Mouse (Mus musculus): Measurements from ENCODE around the gene Edrf1.
A peak's percentile ranks its signal among the peaks of the same experiment; 100 is the strongest.

- TF ChIP-seq CTCF (IDR thresholded peaks at IDR 0.05; ENCODE audit: low read depth), result peak; percentile 83
- no peak for TF ChIP-seq EP300 (IDR thresholded peaks at IDR 0.05; ENCODE audit: low read depth)
Observed at GRCm38 (mm10) chr7:133684110-133684509, 46.8 kb downstream of the Edrf1 start.

Measured in liver, postnatal 0 days (tissue).